Mouse (Mus musculus): ENCODE results near the gene Fut1.
A peak's percentile ranks its signal among the peaks of the same experiment; 100 is the strongest.

Gene Fut1

GRCm38 (mm10) chr7:45605704-45606289 lies 11.3 kb upstream of the Fut1 start:
- DNase-seq: no peak

GRCm38 (mm10) chr7:45609511-45609910 lies 7.6 kb upstream of the Fut1 start:
- no peak for DNase-seq

GRCm38 (mm10) chr7:45616277-45616676 lies 812 bp upstream of the Fut1 start:
- DNase-seq: no peak

DNA sequence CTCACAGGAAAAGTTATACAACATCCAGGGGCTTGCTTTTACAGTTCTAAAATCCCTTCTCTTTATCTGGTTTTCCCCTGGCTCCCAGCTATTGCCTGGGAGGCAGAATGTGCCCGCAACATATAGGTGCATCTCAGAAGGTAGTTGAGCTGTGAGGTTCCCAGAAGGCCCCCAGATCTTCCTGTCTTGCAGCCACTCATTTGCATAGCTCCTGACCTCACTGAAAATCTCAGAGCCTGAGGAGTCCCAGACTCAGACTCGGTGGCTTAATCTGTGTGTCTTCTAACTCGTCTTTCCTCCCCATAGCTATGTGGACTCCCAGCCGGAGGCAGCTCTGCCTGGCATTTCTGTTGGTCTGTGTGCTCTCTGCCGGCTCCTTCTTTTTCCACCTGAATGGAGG lies 1.2 kb downstream of the Fut1 start:
- DNase-seq: no peak

DNA sequence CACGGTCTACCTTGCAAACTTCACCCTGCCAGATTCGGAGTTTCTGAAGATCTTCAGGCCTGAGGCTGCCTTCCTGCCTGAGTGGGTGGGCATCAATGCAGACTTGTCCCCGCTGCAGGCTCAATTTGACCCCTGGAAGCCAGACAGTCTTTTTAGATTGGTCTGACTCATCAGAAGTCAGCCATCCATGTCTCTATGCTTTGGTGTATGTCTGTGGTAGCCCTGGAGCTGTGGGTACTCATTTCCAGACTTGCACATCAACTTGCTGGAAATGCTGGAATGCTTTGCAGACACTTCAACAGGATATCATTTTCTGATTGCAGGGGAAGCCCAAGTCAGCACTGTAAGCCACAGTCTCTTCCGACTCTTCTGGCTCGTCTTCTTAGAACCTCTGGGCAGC lies 2.5 kb downstream of the Fut1 start:
- no peak for DNase-seq

GRCm38 (mm10) chr7:45621443-45621842 lies 4.4 kb downstream of the Fut1 start, which contains the start of gene Izumo1:
Gene Izumo1, plus strand, starts transcription at chr7:45621811.
- no peak for DNase-seq

GRCm38 (mm10) chr7:45623507-45623906 lies 6.4 kb downstream of the Fut1 start:
- DNase-seq: no peak

DNA sequence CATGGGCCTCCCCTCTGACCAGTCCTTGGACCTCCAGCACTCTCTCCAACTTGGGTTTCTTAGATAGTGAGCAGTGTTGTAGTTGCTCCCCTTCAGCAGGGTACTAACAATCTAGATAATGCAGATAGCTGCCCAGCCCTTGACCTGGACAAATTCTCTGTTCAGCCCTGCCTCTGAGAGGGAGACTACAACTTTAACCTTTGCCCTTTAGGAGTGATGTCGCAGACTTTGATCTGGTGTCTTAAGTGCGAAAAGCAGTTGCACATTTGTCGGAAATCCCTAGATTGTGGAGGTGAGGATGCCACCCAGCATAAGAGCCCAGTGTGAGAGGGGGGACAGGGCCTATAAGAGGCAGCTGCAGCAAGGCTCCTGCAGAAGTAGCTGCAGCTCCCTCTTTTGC lies 7.6 kb downstream of the Fut1 start:
- DNase-seq: no peak

- no peak for DNase-seq
Observed at GRCm38 (mm10) chr7:45625481-45625880, 8.4 kb downstream of the Fut1 start.

DNA sequence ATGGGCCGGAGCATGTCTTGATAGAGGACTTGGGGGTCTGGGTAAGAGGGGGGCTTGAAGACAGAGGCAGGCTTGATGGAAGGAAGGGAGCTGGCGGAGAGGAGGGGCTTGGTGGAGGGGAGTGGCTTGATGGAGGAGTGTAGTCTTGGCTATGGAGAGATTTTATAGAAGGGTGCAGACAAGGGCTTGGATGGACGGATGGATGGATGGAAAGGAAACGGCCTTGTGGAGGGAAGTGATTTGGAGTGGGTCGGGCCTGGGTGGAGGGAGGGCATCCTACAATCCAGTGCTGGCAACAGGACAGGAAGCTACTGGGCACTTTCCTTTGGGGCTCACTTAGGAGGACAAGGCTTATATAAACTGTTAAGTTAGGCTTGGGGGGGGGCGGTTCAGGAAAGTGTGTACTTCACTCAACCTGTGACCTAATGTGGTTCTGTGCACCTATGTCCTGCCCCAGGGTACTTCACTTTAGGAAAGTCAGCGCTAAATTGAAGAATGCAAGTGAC lies 9.5 kb downstream of the Fut1 start:
- no peak for DNase-seq

GRCm38 (mm10) chr7:45627261-45627660 lies 10.2 kb downstream of the Fut1 start, which contains the start of gene Rasip1:
Gene Rasip1, plus strand, starts transcription at chr7:45627488.
- no peak for DNase-seq

DNA sequence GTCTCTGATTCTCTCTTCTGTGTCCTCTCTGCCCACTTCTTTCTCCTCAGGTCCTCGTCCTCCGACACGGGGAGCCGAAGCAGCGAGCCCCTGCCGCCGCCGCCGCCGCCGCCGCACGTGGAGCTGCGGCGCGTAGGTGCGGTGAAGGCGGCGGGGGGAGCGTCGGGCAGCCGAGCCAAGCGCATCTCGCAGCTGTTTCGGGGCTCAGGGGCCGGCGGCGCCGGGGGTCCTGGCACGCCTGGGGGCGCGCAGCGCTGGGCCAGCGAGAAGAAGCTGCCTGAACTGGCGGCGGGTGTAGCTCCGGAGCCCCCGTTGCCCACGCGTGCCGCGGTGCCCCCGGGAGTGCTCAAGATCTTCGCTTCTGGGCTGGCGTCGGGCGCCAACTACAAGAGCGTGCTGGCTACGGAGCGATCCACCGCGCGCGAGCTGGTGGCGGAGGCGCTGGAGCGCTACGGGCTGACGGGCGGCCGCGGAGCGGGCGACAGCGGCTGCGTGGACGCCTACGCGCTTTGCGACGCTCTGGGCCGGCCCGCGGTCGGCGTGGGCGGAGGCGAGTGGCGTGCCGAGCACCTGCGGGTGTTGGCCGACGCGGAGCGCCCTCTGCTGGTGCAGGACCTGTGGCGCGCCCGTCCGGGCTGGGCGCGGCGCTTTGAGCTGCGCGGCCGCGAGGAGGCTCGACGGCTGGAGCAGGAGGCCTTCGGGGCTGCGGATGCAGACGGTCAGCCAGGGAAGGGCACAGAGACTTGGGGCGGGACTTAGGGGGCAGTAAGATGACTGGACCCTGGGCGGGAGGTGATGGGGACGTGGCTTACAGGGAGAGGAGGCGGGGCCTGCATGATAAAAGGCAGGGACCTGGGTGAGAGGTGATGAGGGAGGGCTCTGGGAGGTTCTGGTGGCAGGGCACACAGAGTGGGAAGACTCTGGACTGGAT lies 11.5 kb downstream of the Fut1 start:
- peak; percentile 88 for DNase-seq

GRCm38 (mm10) chr7:45630064-45630907 lies 13.2 kb downstream of the Fut1 start:
- DNase-seq: no peak

DNA sequence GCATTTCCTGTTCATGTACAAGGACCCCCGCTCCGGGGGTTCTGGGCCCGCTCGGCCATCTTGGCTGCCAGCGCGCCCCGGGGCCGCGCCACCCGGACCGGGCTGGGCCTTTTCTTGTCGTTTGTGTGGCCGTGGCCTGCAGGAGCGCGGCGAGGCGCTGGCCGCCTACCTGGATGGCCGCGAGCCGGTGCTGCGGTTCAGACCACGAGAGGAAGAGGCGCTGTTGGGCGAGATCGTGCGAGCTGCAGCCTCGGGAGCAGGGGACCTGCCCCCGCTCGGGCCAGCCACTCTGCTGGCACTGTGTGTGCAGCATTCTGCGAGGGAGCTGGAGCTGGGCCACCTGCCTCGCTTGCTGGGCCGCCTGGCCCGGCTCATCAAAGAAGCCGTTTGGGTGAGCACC lies 15.4 kb downstream of the Fut1 start:
- DNase-seq: no peak

- DNase-seq: no peak
Observed at GRCm38 (mm10) chr7:45634946-45635681, 18.0 kb downstream of the Fut1 start.

DNA sequence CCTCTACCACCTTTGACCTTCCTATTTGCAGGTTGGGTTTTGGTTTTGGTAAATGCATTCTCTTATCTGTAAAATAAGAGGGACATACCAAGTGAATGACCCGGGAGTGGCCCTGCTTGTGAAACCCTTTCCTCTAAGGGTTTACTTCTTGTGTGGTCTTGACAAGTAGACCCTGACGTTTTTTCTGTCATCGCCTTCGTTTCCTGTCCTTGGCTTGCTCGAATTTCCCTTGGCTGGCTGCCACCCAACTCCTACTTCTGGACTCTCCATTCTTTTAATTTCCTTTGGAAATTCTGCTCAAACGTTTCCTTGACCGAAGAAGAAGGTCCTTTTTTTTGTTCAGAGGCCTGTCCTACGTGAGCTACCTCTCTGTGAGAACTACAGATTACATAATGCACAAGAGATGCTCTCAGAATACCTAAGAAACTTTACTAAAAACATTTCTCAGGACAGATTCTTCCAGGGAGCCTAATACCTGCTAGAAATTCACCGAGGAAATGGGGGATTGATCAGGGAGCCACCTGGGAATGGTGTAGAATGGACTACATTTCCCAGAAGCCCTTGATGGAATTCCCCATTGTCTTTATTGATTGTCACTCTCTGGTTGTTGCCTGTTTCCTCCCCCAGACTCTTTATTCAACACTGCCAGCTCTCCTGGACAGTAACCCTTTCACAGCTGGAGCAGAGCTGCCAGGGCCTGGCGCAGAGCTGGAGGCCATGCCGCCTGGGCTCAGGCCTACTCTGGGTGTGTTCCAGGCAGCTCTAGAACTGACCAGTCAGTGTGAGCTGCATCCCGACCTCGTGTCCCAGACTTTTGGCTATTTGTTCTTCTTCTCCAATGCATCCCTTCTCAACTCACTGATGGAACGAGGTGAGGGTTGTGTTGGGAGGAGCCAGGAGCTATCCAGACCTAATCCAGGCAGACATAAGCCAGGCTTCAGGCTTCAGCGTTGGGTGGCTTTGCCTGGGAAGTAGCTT lies 18.9 kb downstream of the Fut1 start:
- DNase-seq: no peak

GRCm38 (mm10) chr7:45637710-45638109 lies 20.6 kb downstream of the Fut1 start:
- DNase-seq: no peak

DNA sequence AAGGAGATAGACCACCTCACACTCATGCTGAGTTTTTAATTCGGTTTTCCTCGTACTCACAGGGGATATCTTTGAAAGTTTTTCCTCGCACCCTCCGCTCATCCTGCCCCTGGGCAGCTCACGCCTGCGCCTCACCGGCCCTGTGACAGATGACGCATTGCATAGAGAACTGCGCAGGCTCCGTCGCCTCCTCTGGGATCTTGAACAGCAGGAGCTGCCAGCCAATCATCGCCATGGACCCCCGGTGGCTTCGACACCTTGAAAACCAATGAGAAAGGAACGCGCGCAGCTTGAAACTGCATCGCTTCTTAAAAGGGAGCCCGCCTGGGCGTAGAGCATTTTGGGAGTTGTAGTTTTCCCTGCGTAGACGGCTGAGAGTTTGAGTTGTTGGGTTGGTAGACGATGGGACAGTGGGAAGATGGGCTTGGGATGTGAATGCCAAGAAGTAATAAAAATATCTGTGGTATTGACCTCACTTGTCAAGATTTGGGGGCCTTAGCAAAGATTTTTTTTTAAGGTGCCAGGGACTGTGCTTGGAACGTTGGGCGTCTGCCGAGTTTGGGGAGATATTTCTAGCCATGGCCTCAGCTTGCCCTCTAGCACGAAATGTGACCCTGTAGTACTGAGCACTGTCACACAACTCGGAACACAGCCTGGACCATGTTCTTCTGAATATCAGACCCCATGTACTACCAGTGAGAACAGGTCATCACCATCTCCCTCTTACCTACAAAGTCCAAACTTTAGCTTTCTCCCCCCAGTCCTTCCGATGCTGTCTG lies 21.7 kb downstream of the Fut1 start:
- peak; percentile 92 for DNase-seq

DNA sequence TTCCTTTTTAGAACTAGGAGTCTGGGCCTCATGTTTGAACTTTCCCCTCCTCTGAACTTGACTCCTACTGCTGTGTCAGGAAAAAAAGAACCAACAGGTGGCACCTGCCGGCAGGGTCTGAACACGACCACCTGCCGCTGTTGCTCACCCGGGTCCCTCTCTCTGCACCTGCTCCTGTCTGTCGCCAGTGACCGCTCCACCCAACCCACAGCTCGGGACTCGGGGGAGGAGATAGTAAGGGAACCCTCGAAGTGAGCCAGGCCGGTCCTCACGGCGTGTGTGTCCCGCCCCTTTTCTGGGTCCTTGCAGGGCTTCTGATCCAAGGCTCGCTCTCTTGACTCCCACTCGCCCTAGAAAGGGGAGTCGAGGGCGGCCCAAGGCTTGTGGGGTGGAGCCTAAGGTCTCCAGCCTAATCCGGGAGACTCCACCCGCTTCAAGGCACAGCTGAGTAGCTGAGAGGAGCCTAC lies 22.5 kb downstream of the Fut1 start, which contains the start of gene Mamstr:
Gene Mamstr, plus strand, starts transcription at position 417 of the 467 bp plus-strand sequence.
- no peak for DNase-seq

Measured in right cerebral cortex, postnatal 4 days (tissue).